Mouse (Mus musculus) cerebellum, adult 8-10 months (tissue): Measurements from ENCODE around the gene Ccnl1.

Source experiments
- DNase-seq: peaks from one replicate; pipeline ENCODE4 v3.0.0; 2022

Gene Ccnl1

GRCm38 (mm10) chr3:65925058-65925740 lies 32.9 kb downstream of the Ccnl1 start:
- DNase-seq: no peak

GRCm38 (mm10) chr3:65922420-65922819 lies 35.6 kb downstream of the Ccnl1 start:
- DNase-seq: no peak

GRCm38 (mm10) chr3:65921671-65922070 lies 36.4 kb downstream of the Ccnl1 start:
- no peak for DNase-seq

GRCm38 (mm10) chr3:65919016-65919415 lies 39.0 kb downstream of the Ccnl1 start:
- no peak for DNase-seq

- no peak for DNase-seq
These were observed 45.1 kb downstream of the Ccnl1 start for GRCm38 (mm10) chr3:65912928-65913327.

GRCm38 (mm10) chr3:65912217-65912616 lies 45.8 kb downstream of the Ccnl1 start:
- DNase-seq: no peak

GRCm38 (mm10) chr3:65911265-65911664 lies 46.8 kb downstream of the Ccnl1 start:
- no peak for DNase-seq

- DNase-seq: no peak
These were observed 48.6 kb downstream of the Ccnl1 start for GRCm38 (mm10) chr3:65909454-65909853.

GRCm38 (mm10) chr3:65907536-65907935 lies 50.5 kb downstream of the Ccnl1 start:
- DNase-seq: no peak

- no peak for DNase-seq
These were observed 52.5 kb downstream of the Ccnl1 start for GRCm38 (mm10) chr3:65905281-65906169.

GRCm38 (mm10) chr3:65904711-65905110 lies 53.3 kb downstream of the Ccnl1 start:
- DNase-seq: no peak

- no peak for DNase-seq
These were observed 53.9 kb downstream of the Ccnl1 start for GRCm38 (mm10) chr3:65904106-65904505.

GRCm38 (mm10) chr3:65898598-65899278 lies 59.3 kb downstream of the Ccnl1 start:
- DNase-seq: no peak

GRCm38 (mm10) chr3:65897233-65897993 lies 60.6 kb downstream of the Ccnl1 start:
- no peak for DNase-seq
